8 mouse cellular contexts compared by ENCODE assay signal in the genomic region with DNA sequence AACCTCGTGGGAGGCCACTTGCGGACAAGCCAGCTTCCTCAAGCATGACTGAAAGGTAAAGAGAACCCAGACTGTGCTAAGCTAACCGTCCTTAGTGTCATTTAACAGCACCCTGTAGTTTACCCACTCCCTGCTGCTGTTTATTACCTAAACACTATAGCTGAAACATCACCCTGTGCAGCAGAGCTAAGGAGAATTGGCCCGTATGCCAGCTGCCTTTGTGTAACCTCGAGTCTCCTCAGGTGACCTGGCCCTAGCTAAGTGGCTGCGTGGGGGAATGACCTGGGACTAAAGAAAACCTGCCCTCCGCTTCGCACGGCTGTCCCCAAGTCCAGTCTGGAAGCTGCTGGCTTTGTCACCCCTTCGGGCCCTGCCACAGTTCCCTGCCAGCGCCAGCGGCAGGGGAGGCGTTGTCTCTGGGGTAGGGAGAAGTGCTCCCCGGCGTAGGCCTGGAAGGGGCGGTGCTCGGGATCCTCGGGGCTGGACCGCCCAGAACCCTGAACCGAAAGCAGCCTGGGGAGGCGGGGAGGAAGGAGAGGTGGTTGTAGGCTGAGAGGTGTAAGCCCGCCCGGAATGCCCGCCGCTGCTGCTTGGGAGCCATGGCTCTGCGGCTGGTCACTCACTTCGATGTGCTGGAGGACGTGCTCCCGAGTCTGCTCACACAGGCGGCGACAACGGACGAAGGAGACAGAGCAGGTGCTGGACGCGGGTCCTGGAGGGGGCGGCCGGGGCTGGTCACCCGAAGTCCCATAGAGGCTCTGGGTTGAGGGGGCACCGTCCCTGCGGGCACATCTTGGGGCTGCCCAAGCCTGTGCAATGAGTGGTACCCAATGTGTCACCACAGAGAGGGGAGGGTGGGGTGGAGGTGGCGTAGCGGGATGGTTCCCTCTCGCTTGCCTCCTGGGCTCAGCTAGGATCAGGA. TPM values are rescaled to one million over a fixed set of nuclear protein-coding genes. Genes with fewer than 3 reads are reported as not detected.
DNase-seq lines count a peak whose midpoint lies in the region; ATAC-seq and TF ChIP-seq lines count a peak whose summit lies in the region.

A gene (plus strand): TSS at position 492 of the 922 bp plus-strand sequence.

- ATAC-seq in activated CD4-positive, CD25-positive, alpha-beta regulatory T cell, adult 4 months: peak; percentile 93
- ATAC-seq in hindbrain, postnatal 0 days: peak; percentile 88

- 2% methylated on average over 43 of the region's 43 CpGs for whole genome bisulfite sequencing in hindbrain, postnatal 0 days

- H3K4me1 ChIP-seq in hindbrain, postnatal 0 days (ENCODE audit: insufficient read depth, low read length): no peaks in the 10 kb centered on the region

- peak within 1 kb of the TSS; percentile 43; the same call in 1 of the 2 replicates for H3K27ac ChIP-seq in hindbrain, postnatal 0 days

- peak within 1 kb of the TSS; percentile 63 for H3K9ac ChIP-seq in hindbrain, postnatal 0 days (replicated peaks; ENCODE audit: low read length)

- H3K27me3 ChIP-seq in hindbrain, postnatal 0 days (ENCODE audit: insufficient read depth, low read length): no peaks in the 10 kb centered on the region

- DNase-seq in cerebellum, postnatal 36 days: peak; percentile 37 to 52
- peak; percentile 42 to 60 for DNase-seq in gastrocnemius, adult 8-10 months (ENCODE audit: low spot score in 2 of 2)
- peak; percentile 65 for DNase-seq in hindbrain, postnatal 0 days (ENCODE audit: low spot score)
- DNase-seq in left cerebral cortex, postnatal 36 days (ENCODE audit: low spot score in 2 of 2): peak; percentile 47 to 49
- peak; percentile 49 for DNase-seq in mesoderm, embryonic 11.5 days (ENCODE audit: low read depth, low spot score)
- DNase-seq in right cerebral cortex, postnatal 14 days: peak; percentile 44
- DNase-seq in urinary bladder, postnatal 4 days (ENCODE audit: low spot score in 2 of 2): peak; percentile 60 to 71

- H3K4me3 ChIP-seq in hindbrain, postnatal 0 days (ENCODE audit: low read length): peak within 1 kb of the TSS; percentile 51

- TF ChIP-seq CTCF in hindbrain, postnatal 0 days (IDR thresholded peaks at IDR 0.05; ENCODE audit: low read depth): no peak

- peak within 1 kb of the TSS; percentile 75 for H3K4me2 ChIP-seq in hindbrain, postnatal 0 days (ENCODE audit: low read depth, low read length)

- no peaks in the 10 kb centered on the region for H3K36me3 ChIP-seq in hindbrain, postnatal 0 days (ENCODE audit: insufficient read depth, low read length)

- intact Hi-C loops in left cerebral cortex, postnatal 36 days (cut with DNase I): loop anchor here (10.0 kb wide), 1 partner anchor 131 kb away; a partner anchor contains a TSS

- no peaks in the 10 kb centered on the region for H3K9me3 ChIP-seq in hindbrain, postnatal 0 days (ENCODE audit: low read length)

RNA-seq across cellular contexts. Expression of the gene that starts here (rescaled TPM):
- 10 to 100 TPM; 36.6 to 38.8 TPM for polyA plus RNA-seq in activated CD4-positive, CD25-positive, alpha-beta regulatory T cell, adult 4 months (2017; shearing (Covaris generic))
- 1 to 10 TPM in 1 of 4 experiments, under 1 TPM in 3; 0.58 to 1.3 (median 0.79) TPM for total RNA-seq in gastrocnemius, adult 8-10 months (2022)
- 11.0 TPM in 2 replicates for total RNA-seq in hindbrain, postnatal 0 days (2014; rRNA removed)
- 8.3 and 8.7 TPM in 2 replicates for polyA plus RNA-seq in hindbrain, postnatal 0 days (2015; fragmentation: Nextera tagmentation; extraction: Ambion mirVana)
- 1 to 10 TPM; 3.5 to 5.5 TPM for total RNA-seq in left cerebral cortex, postnatal 36 days (2021)

Comparison
In these comparisons a context has a peak if more than half of its experiments do, and no peak if none do; other contexts are left out.
1. Peak in every context shown above with its lines: DNase-seq, ATAC-seq, H3K4me3 ChIP-seq and H3K27ac ChIP-seq.